Mouse (Mus musculus) common myeloid progenitor, adult 5-6 weeks (primary cell): Measurements from ENCODE around the gene Mfsd13b. TPM values are rescaled to one million over a fixed set of nuclear protein-coding genes. Genes with fewer than 3 reads are reported as not detected.
"Not testable (repeated sequence)": the region's sequence is repeated elsewhere in the genome, so short reads cannot be mapped to it uniquely, and the experiment has no call there.

Source experiments
- ATAC-seq: replicated peaks from 2 replicates; pipeline ENCODE4 v1.8.0; 2016; ENCODE audit warnings: low read depth, mild to moderate bottlenecking, moderate TSS enrichment, inconsistent platforms; ENCODE audit not compliant: poor library complexity, severe bottlenecking
- total RNA-seq: library from RNA; stranded (forward); fragments of 200-1000, 187-1606 nt; gene quantifications from 2 replicates; pipeline ENCODE4 v1.2.3, GENCODE M21; 2017

Mfsd13b gene
- total RNA-seq: not detected in 2 replicates

GRCm38 (mm10) chr7:120982200-120982841 is at the start of gene Mfsd13b, which contains the start of gene Cdr2:
Gene Mfsd13b, plus strand, starts transcription at chr7:120982509.
Gene Cdr2, minus strand, starts transcription at chr7:120982312.
- ATAC-seq: peak; percentile 97

GRCm38 (mm10) chr7:120933110-120933509 is 49.2 kb upstream of the Mfsd13b start:
- ATAC-seq: no peak

DNA sequence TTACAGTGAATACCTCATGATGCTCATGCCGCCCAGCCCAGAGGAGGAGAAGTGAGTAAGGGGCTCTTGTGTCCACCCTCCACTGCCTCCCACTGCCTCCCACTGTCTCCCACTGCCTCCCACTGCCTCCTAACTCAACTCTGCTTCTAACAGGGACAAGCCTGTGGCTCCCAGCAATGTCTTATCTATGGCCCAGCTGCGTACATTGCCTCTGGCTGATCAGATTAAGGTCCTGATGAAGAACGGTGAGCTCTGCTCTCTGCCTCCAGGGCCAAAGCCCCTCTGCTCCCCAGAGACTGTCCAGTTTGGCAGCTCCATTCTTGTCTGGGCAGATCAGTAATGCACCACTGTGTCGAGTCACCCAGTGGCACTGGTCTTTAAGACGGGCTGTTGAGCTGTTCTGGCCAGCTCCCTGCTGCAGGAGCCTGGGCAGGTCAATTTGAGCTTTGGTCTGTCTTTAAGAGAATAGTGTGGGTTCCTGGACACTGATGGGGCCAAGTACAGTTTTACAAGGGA is 48.6 kb upstream of the Mfsd13b start:
- no peak for ATAC-seq

DNA sequence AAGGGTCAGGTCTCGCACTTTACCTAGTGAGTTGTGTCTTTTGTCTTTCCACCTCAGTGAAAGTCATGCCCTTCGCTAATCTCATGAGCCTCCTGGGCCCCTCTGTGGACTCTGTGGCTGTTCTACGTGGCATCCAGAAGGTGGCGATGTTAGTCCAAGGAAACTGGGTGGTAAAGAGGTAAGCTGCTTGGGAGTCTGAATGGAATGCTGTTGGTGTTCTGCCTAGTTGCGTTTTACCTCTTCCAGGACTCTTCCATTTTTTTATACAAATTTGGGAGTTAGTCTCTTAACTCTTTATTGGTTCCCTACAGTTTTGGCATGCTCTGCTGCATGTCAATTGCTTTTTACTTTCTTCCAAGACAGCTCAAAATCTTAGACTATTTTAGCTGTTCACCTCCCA is 47.6 kb upstream of the Mfsd13b start:
- peak; percentile 85 for ATAC-seq

- ATAC-seq: no peak
These were observed 45.8 kb upstream of the Mfsd13b start for GRCm38 (mm10) chr7:120936522-120936921.

GRCm38 (mm10) chr7:120938206-120938605 is 44.1 kb upstream of the Mfsd13b start:
- no peak for ATAC-seq

- no peak for ATAC-seq
These were observed 42.0 kb upstream of the Mfsd13b start for GRCm38 (mm10) chr7:120940343-120940742.

- no peak for ATAC-seq
These were observed 41.1 kb upstream of the Mfsd13b start for GRCm38 (mm10) chr7:120941214-120941613.

GRCm38 (mm10) chr7:120942506-120942905 is 39.8 kb upstream of the Mfsd13b start:
- ATAC-seq: no peak

- no peak for ATAC-seq
These were observed 38.3 kb upstream of the Mfsd13b start for GRCm38 (mm10) chr7:120943936-120944509.

GRCm38 (mm10) chr7:120953591-120953990 is 28.7 kb upstream of the Mfsd13b start:
- not testable (repeated sequence) for ATAC-seq

- no peak for ATAC-seq
These were observed 22.2 kb upstream of the Mfsd13b start for GRCm38 (mm10) chr7:120960116-120960515.

GRCm38 (mm10) chr7:120960601-120961000 is 21.7 kb upstream of the Mfsd13b start:
- no peak for ATAC-seq

DNA sequence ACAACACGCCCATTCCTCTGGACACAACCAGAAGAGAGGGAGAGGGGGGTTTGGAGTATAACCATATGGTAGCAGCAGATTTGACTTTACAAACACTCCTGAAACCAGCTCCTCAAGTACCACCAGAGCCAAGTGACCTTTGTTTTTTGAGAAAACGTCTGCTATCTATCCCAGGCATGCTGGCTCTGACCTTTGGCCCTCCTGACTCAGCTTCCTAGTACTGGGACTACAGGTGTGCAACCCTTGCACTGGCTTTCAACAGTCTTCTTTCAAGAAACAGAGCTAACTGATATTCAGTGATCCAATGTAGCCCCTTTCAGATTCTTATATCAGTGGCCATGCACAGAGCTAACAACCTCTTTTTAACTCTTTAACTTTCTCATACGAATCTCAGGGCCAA is 20.4 kb upstream of the Mfsd13b start:
- no peak for ATAC-seq

DNA sequence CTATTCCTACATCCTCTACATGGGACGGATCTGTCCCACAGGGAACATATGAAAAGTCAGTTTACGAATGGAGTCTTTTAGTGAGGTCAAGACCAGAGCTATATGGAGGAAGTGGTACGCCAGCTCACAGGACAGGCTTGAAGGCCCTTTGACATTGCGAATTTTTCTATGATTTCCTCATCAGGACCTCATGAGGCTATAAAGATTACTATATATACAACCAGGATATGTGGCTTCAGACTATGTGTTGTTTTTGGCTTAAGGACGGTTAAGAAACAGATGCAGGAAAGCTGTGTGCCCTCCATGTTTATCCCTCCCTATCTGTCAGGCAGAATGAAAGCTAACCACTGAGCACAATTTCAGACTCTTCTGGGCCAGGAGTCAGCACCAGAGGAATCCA is 19.2 kb upstream of the Mfsd13b start:
- ATAC-seq: no peak

DNA sequence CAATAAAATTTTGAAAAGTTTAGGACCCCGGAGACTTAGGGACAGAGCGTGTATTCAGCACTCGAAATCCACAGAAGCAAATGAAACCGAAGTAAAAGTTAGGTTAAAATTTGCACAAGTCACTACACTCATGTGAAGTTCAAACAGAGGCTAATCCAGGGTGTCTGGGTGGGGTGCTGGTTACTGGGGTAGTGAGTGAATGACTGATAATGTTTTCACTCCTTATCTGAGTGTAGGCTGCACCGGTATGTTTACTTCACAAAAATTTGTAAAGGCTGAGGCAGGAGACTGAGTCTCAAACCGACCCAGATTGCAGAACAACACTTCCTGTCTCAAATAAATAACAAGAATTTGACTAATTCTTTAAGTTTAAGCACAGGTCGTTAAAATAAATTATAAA is 13.1 kb upstream of the Mfsd13b start:
- ATAC-seq: peak; percentile 72

GRCm38 (mm10) chr7:120970112-120970511 is 12.2 kb upstream of the Mfsd13b start:
- no peak for ATAC-seq

GRCm38 (mm10) chr7:120972471-120972870 is 9.8 kb upstream of the Mfsd13b start:
- not testable (repeated sequence) for ATAC-seq

DNA sequence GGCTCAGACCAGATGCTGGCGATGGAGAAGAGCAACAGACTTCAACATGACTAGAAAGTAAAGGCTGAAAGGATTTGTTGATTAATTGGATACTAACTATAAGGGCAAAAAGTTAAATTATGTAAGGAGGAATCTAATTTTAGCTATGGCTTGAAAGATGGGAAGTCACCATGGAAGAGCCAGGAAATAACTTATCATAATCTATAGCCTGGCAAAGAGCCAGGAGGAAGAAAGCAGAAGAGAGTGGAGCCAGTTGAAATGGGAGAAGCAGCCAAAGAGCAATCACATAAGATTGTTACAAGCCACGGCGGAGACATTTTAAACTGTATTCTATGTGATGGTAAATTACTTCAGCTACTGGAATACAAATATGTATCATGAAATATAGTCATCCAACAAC is 8.3 kb upstream of the Mfsd13b start:
- ATAC-seq: no peak

DNA sequence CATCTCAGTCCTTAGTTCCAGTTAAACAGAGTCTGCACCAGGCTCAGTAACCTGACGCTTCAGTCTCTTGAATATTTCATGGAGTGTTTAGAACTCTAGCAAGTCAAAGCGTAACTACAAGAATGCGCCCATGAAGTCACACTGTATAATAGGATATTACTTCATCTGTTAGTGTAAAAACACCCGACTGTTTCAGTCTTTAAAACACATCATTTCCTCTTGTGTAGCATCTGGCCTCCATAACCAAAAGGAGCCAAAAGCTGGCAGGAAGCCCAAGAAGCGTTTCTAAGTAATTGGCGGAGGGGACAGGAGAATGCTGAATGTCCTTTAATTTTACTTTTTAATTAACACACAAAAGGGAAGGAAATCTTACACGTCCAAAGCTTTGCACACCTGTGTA is 5.2 kb upstream of the Mfsd13b start:
- no peak for ATAC-seq

DNA sequence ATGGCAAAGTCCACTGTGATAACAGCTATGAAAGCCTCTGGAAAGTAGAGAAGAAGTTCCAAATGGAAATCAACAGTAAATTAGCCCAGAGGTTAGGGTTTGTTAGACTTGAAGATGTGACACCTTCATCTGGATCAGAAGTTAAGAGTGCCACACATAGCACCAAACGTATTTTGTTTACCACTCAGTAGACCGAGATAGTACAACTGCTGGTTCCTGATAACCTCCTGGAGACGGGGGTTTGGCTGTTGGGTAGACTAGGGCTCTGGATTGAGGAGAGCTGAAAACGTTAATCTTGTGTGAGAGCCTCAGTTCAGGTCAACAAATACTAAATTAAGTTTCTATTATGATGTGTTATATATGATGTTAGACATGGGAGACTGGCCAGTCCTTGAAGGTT is 2.3 kb upstream of the Mfsd13b start:
- no peak for ATAC-seq
